Mouse (Mus musculus): Measurements from ENCODE around the gene Slc7a5. TPM values are rescaled to one million over a fixed set of nuclear protein-coding genes. Genes with fewer than 3 reads are reported as not detected.

Gene Slc7a5
- polyA plus RNA-seq, 2 experiments: 27.8 to 34.6 TPM

- Histone ChIP-seq H3K4me1 (ENCODE audit: control insufficient read depth, insufficient read depth, low read length) (peaks cover 20% of the 10 kb centered on the region), H3K9me3 (ENCODE audit: control insufficient read depth, low read length) (no peaks in the 10 kb centered on the region), H3K4me2 (replicated peaks; ENCODE audit: low read depth, low read length, severe bottlenecking) (no peak overlapping the region), H3K36me3 (ENCODE audit: control insufficient read depth, insufficient read depth, low read length) (peaks cover 12% of the 10 kb centered on the region; the same call in 1 of the 2 replicates), H3K9ac (ENCODE audit: low read depth, low read length, severe bottlenecking) (no peak overlapping the region), H3K4me3 (replicated peaks; ENCODE audit: low read length) (no peak overlapping the region), H3K27me3 (ENCODE audit: control insufficient read depth, insufficient read depth, low read length) (no peaks in the 10 kb centered on the region), H3K27ac (replicated peaks; ENCODE audit: low read depth, low read length) (no peak overlapping the region)
- no peak for ATAC-seq (ENCODE audit: low FRiP score, low read depth)
- WGBS: 76% methylated on average over 9 of the region's 9 CpGs
- no peak for DNase-seq (ENCODE audit: low spot score)
- no peak for TF ChIP-seq POLR2A (IDR thresholded peaks at IDR 0.05; ENCODE audit: borderline replicate concordance, extremely low read depth, insufficient read depth, insufficient read length)
Measured at GRCm38 (mm10) chr8:121897205-121897604, 10.3 kb downstream of the Slc7a5 start.

DNA sequence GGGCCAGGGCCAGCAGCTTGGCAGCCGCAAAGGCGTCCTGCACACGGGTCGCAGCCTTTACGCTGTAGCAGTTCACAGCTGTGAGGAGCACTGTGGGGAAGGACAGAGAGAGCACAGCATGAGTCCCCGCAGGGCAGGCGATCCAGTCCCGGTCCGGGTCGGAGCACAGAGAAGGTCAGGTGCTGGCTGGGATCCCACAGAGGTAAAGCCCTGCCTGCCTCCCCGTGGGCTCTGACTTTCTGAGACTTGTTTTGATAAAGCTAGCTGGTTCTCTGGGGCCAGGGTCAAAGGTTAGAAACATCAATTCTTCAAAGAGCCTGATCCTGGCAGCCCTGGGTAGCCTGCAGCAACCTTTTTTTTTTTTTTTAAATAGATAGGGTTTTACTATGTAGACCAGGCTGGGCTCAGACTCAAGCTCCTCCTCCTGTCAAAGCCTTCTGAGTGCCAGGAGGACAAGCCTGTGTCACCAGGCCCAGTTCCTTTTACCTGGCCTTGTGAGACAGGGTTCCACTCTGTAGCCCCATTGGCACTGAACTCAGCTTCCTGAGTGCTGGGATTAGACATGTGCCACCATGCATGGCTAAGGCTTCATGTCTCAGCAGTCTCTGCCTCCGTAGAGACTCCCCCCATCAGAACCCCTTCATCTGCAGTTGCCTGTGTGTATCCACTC lies 10.9 kb downstream of the Slc7a5 start:
- ATAC-seq (ENCODE audit: low FRiP score, low read depth) (no peak), DNase-seq (ENCODE audit: low spot score) (no peak)
- H3K9me3 ChIP-seq (ENCODE audit: control insufficient read depth, low read length): no peaks in the 10 kb centered on the region
- H3K27ac ChIP-seq (replicated peaks; ENCODE audit: low read depth, low read length): no peak overlapping the region
- no peak for TF ChIP-seq POLR2A (IDR thresholded peaks at IDR 0.05; ENCODE audit: borderline replicate concordance, extremely low read depth, insufficient read depth, insufficient read length)
- H3K36me3 ChIP-seq (ENCODE audit: control insufficient read depth, insufficient read depth, low read length): peaks cover 12% of the 10 kb centered on the region; the same call in 1 of the 2 replicates
- no peaks in the 10 kb centered on the region for H3K27me3 ChIP-seq (ENCODE audit: control insufficient read depth, insufficient read depth, low read length)
- 50% methylated on average over 12 of the region's 12 CpGs for WGBS
- peaks cover 20% of the 10 kb centered on the region for H3K4me1 ChIP-seq (ENCODE audit: control insufficient read depth, insufficient read depth, low read length)
- H3K4me2 ChIP-seq (replicated peaks; ENCODE audit: low read depth, low read length, severe bottlenecking): no peak overlapping the region
- no peak overlapping the region for H3K9ac ChIP-seq (ENCODE audit: low read depth, low read length, severe bottlenecking)
- no peak overlapping the region for H3K4me3 ChIP-seq (replicated peaks; ENCODE audit: low read length)

DNA sequence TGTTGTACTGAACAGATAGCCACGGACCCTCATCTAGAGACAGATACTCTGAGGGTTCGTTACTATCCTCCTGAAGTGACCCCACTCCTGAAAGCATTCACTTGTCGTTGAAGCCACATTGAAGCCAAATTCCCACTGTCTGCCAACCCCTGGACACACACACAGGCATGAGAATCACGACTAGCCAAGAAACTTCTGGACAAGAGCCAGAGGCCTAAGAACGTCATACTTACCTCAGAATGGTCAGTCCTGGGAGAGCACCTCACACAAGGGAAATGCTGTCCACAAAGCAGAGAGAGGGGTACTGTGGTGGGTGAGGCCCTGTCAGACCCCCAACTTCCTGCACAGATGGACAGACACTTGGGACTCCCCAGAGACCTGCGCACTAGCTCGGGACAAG lies 11.6 kb downstream of the Slc7a5 start:
- Histone ChIP-seq H3K4me3 (replicated peaks; ENCODE audit: low read length) (no peak overlapping the region), H3K4me1 (ENCODE audit: control insufficient read depth, insufficient read depth, low read length) (peaks cover 20% of the 10 kb centered on the region), H3K27me3 (ENCODE audit: control insufficient read depth, insufficient read depth, low read length) (no peaks in the 10 kb centered on the region), H3K4me2 (replicated peaks; ENCODE audit: low read depth, low read length, severe bottlenecking) (no peak overlapping the region), H3K27ac (replicated peaks; ENCODE audit: low read depth, low read length) (no peak overlapping the region), H3K9me3 (ENCODE audit: control insufficient read depth, low read length) (no peaks in the 10 kb centered on the region), H3K9ac (ENCODE audit: low read depth, low read length, severe bottlenecking) (no peak overlapping the region), H3K36me3 (ENCODE audit: control insufficient read depth, insufficient read depth, low read length) (peaks cover 12% of the 10 kb centered on the region; the same call in 1 of the 2 replicates)
- no peak for TF ChIP-seq POLR2A (IDR thresholded peaks at IDR 0.05; ENCODE audit: borderline replicate concordance, extremely low read depth, insufficient read depth, insufficient read length)
- WGBS: 85% methylated on average over 7 of the region's 7 CpGs
- no peak for DNase-seq (ENCODE audit: low spot score)
- ATAC-seq (ENCODE audit: low FRiP score, low read depth): no peak

- Histone ChIP-seq H3K9ac (ENCODE audit: low read depth, low read length, severe bottlenecking) (no peak overlapping the region), H3K4me1 (ENCODE audit: control insufficient read depth, insufficient read depth, low read length) (peaks cover 7% of the 10 kb centered on the region; the same call in 1 of the 2 replicates), H3K9me3 (ENCODE audit: control insufficient read depth, low read length) (no peaks in the 10 kb centered on the region), H3K4me3 (replicated peaks; ENCODE audit: low read length) (no peak overlapping the region), H3K4me2 (replicated peaks; ENCODE audit: low read depth, low read length, severe bottlenecking) (no peak overlapping the region), H3K36me3 (ENCODE audit: control insufficient read depth, insufficient read depth, low read length) (peaks cover 12% of the 10 kb centered on the region; the same call in 1 of the 2 replicates), H3K27me3 (ENCODE audit: control insufficient read depth, insufficient read depth, low read length) (no peaks in the 10 kb centered on the region), H3K27ac (replicated peaks; ENCODE audit: low read depth, low read length) (no peak overlapping the region)
- WGBS: 87% methylated on average over 5 of the region's 5 CpGs
- ATAC-seq (ENCODE audit: low FRiP score, low read depth) (no peak), DNase-seq (ENCODE audit: low spot score) (no peak)
- TF ChIP-seq POLR2A (IDR thresholded peaks at IDR 0.05; ENCODE audit: borderline replicate concordance, extremely low read depth, insufficient read depth, insufficient read length): no peak
Measured at GRCm38 (mm10) chr8:121892875-121893274, 14.6 kb downstream of the Slc7a5 start.

GRCm38 (mm10) chr8:121889810-121890785 lies 17.4 kb downstream of the Slc7a5 start:
- no peak overlapping the region for H3K27ac ChIP-seq (replicated peaks; ENCODE audit: low read depth, low read length)
- DNase-seq (ENCODE audit: low spot score) (no peak), ATAC-seq (ENCODE audit: low FRiP score, low read depth) (no peak)
- TF ChIP-seq POLR2A (IDR thresholded peaks at IDR 0.05; ENCODE audit: borderline replicate concordance, extremely low read depth, insufficient read depth, insufficient read length): no peak
- peaks cover 25% of the 10 kb centered on the region for H3K36me3 ChIP-seq (ENCODE audit: control insufficient read depth, insufficient read depth, low read length)
- H3K4me3 ChIP-seq (replicated peaks; ENCODE audit: low read length): no peak overlapping the region
- WGBS: 74% methylated on average over 15 of the region's 15 CpGs
- H3K4me2 ChIP-seq (replicated peaks; ENCODE audit: low read depth, low read length, severe bottlenecking): no peak overlapping the region
- no peaks in the 10 kb centered on the region for H3K9me3 ChIP-seq (ENCODE audit: control insufficient read depth, low read length)
- no peaks in the 10 kb centered on the region for H3K4me1 ChIP-seq (ENCODE audit: control insufficient read depth, insufficient read depth, low read length)
- no peak overlapping the region for H3K9ac ChIP-seq (ENCODE audit: low read depth, low read length, severe bottlenecking)
- no peaks in the 10 kb centered on the region for H3K27me3 ChIP-seq (ENCODE audit: control insufficient read depth, insufficient read depth, low read length)
